Mouse (Mus musculus) MEL (cell line): Measurements from ENCODE around the gene 9130023H24Rik.

ENCODE experiments used
- BHLHE40 ChIP-seq: IDR thresholded peaks from 2 replicates; pipeline ENCODE4 v1.6.1; 2012; ENCODE audit warnings: low read depth, mild to moderate bottlenecking, inconsistent platforms, low read length, improper control_type of control experiment, borderline replicate concordance
- CHD1 ChIP-seq: IDR thresholded peaks from 2 replicates; pipeline ENCODE4 v1.6.1; 2012; ENCODE audit warnings: low read depth, mild to moderate bottlenecking, inconsistent platforms, low read length, improper control_type of control experiment
- CTCF ChIP-seq, 3 experiments: IDR thresholded peaks in 2 of 3; conservative IDR thresholded peaks in 1 of 3; 2 replicates each; pipeline ENCODE4 v1.5.1; 2011 to 2012; ENCODE audit warnings: low read length in 3 of 3, low read depth in 2 of 3, mild to moderate bottlenecking in 2 of 3, improper control_type of control experiment in 1 of 3, inconsistent platforms in 1 of 3, mixed read lengths in 1 of 3, moderate library complexity in 1 of 3; ENCODE audit not compliant: control insufficient read depth in 1 of 3, insufficient read depth in 1 of 3, poor library complexity in 1 of 3, severe bottlenecking in 1 of 3
- ETS1 ChIP-seq: IDR thresholded peaks from 2 replicates; pipeline ENCODE4 v1.6.1; 2012; ENCODE audit warnings: low read depth, mild to moderate bottlenecking, inconsistent platforms, low read length, improper control_type of control experiment, moderate library complexity
- GATA1 ChIP-seq: IDR thresholded peaks from 2 replicates; pipeline ENCODE4 v1.6.1; 2011; ENCODE audit warnings: low read depth, low read length, improper control_type of control experiment
- HCFC1 ChIP-seq: IDR thresholded peaks from 2 replicates; pipeline ENCODE4 v1.6.1; 2012; ENCODE audit warnings: low read depth, mild to moderate bottlenecking, inconsistent platforms, low read length, improper control_type of control experiment, moderate library complexity
- MAX ChIP-seq: IDR thresholded peaks from 2 replicates; pipeline ENCODE4 v1.6.1; 2011; ENCODE audit warnings: low read length, improper control_type of control experiment
- NRF1 ChIP-seq: IDR thresholded peaks from 2 replicates; pipeline ENCODE4 v1.6.1; 2014; ENCODE audit warnings: low read depth, mild to moderate bottlenecking, inconsistent platforms, low read length, improper control_type of control experiment, moderate library complexity; ENCODE audit not compliant: poor library complexity, insufficient read depth, severe bottlenecking
- POLR2A ChIP-seq, 2 experiments: IDR thresholded peaks; 2 replicates each; pipeline ENCODE4 v1.6.1; 2011 to 2012; ENCODE audit warnings: low read length in 2 of 2, mild to moderate bottlenecking in 2 of 2, control low read depth in 1 of 2, improper control_type of control experiment in 1 of 2, low read depth in 1 of 2, moderate library complexity in 1 of 2; ENCODE audit not compliant: control insufficient read depth in 1 of 2, insufficient read depth in 1 of 2, poor library complexity in 1 of 2
- POLR2AphosphoS5 ChIP-seq: IDR thresholded peaks from 2 replicates; pipeline ENCODE4 v1.6.1; 2012; ENCODE audit warnings: low read depth, borderline replicate concordance, mild to moderate bottlenecking, inconsistent platforms, low read length, moderate library complexity, mixed read lengths
- SIN3A ChIP-seq: IDR thresholded peaks from 2 replicates; pipeline ENCODE4 v1.6.1; 2012; ENCODE audit warnings: low read length, improper control_type of control experiment, inconsistent platforms
- USF1 ChIP-seq: IDR thresholded peaks from 2 replicates; pipeline ENCODE4 v1.6.1; 2014; ENCODE audit warnings: low read depth, mild to moderate bottlenecking, inconsistent platforms, low read length, improper control_type of control experiment, moderate library complexity
- ZKSCAN1 ChIP-seq: IDR thresholded peaks from 2 replicates; pipeline ENCODE4 v1.6.1; 2012; ENCODE audit warnings: low read depth, mild to moderate bottlenecking, inconsistent platforms, low read length, improper control_type of control experiment, moderate library complexity

- TF ChIP-seq HCFC1 (no peak), GATA1 (no peak), POLR2A (IDR thresholded peaks at IDR 0.05; ENCODE audit: control insufficient read depth in 1 of 2, insufficient read depth in 1 of 2, low read depth in 1 of 2, low read length in 2 of 2, poor library complexity in 1 of 2) (no peak), BHLHE40 (no peak), ZKSCAN1 (no peak), CTCF (IDR thresholded peaks at IDR 0.05 in 2 of 3, conservative IDR thresholded peaks at IDR 0.05 in 1 of 3; ENCODE audit: control insufficient read depth in 1 of 3, insufficient read depth in 1 of 3, low read depth in 2 of 3, low read length in 3 of 3, poor library complexity in 1 of 3, severe bottlenecking in 1 of 3) (no peak), USF1 (no peak), SIN3A (no peak), CHD1 (no peak), ETS1 (no peak), MAX (no peak), POLR2AphosphoS5 (no peak), NRF1 (no peak)
Observed at GRCm38 (mm10) chr7:128242331-128242730, 4.5 kb upstream of the 9130023H24Rik start.
